Mouse (Mus musculus): ENCODE data around the gene Srrm3.

DNA sequence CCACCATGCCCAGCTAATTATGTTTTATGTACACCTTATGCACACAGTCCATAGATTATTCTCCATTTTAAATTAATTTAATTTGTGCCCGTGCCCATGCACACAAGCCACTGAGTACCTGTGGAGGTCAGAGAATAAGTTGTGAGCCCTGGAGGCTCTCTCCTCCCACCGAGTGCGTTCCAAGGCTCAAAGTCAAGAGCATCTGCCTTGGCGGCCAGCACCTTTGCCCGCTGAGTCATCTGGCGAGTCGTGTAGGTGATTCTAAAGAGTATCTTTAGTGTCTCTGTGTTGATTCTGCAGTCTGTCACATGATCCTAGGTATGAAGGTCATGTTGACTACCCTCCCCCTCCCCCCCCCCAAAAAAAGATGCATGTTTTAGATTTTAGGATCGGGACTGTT lies 22.7 kb downstream of the Srrm3 start:
- TF ChIP-seq CTCF (conservative IDR thresholded peaks at IDR 0.05; ENCODE audit: insufficient read depth, insufficient read length, low read depth, low read length) (no peak), POLR2A (IDR thresholded peaks at IDR 0.05; ENCODE audit: low read depth, low read length) (no peak)

Measured in kidney, adult 2 months (tissue).